Mouse (Mus musculus) embryonic facial prominence, embryonic 15.5 days (tissue): ENCODE data around the gene Mapk14. TPM values are rescaled to one million over a fixed set of nuclear protein-coding genes. Genes with fewer than 3 reads are reported as not detected.

Source experiments
- polyA plus RNA-seq: library from polyadenylated mRNA; unstranded; fragments of >200 nt; fragmentation: Nextera tagmentation; extraction: Ambion mirVana; gene quantifications from 2 replicates; pipeline ENCODE4 v1.2.1, GENCODE M21; 2015

Mapk14 gene
- polyA plus RNA-seq, 1 experiment from 2014 or later, result 48.1 TPM

Other genes starting within 250 kb of the Mapk14 start
- 35.8 and 36.5 TPM in 2 replicates for gene Fkbp5, start 173.8 kb upstream of the Mapk14 start, polyA plus RNA-seq
- gene Armc12, start 160.5 kb upstream of the Mapk14 start, polyA plus RNA-seq, result not detected in 2 replicates
- not detected in 2 replicates for gene Clpsl2, start 141.9 kb upstream of the Mapk14 start, polyA plus RNA-seq
- not detected in 2 replicates for gene Clps, start 130.6 kb upstream of the Mapk14 start, polyA plus RNA-seq
- 0.59 and 0.64 TPM in 2 replicates for gene Lhfpl5, start 115.7 kb upstream of the Mapk14 start, polyA plus RNA-seq
- 87.9 and 93.9 TPM in 2 replicates for gene Srpk1, start 68.6 kb upstream of the Mapk14 start, polyA plus RNA-seq
- gene Slc26a8, start 1.1 kb upstream of the Mapk14 start, polyA plus RNA-seq, result 0.35 and 0.80 TPM in 2 replicates
- 2.3 and 3.4 TPM in 2 replicates for gene AC170998.1, start 34.8 kb downstream of the Mapk14 start, polyA plus RNA-seq
- 107 and 118 TPM in 2 replicates for gene Mapk13, start 78.0 kb downstream of the Mapk14 start, polyA plus RNA-seq
- gene Brpf3, start 109.8 kb downstream of the Mapk14 start, polyA plus RNA-seq, result 11.2 and 13.4 TPM in 2 replicates
- gene Pnpla1, start 167.1 kb downstream of the Mapk14 start, polyA plus RNA-seq, result 6.7 and 7.9 TPM in 2 replicates
- 0.28 and 0.45 TPM in 2 replicates for gene 4930539E08Rik, start 224.0 kb downstream of the Mapk14 start, polyA plus RNA-seq